Mouse (Mus musculus): ENCODE measurements at regions not wholly inside any gene's neighbourhood (a gene's known extent, or its start where the extent isn't known, plus 50 kb on each side); places are given as distances from the start of the nearest gene placed in this dataset.

DNA sequence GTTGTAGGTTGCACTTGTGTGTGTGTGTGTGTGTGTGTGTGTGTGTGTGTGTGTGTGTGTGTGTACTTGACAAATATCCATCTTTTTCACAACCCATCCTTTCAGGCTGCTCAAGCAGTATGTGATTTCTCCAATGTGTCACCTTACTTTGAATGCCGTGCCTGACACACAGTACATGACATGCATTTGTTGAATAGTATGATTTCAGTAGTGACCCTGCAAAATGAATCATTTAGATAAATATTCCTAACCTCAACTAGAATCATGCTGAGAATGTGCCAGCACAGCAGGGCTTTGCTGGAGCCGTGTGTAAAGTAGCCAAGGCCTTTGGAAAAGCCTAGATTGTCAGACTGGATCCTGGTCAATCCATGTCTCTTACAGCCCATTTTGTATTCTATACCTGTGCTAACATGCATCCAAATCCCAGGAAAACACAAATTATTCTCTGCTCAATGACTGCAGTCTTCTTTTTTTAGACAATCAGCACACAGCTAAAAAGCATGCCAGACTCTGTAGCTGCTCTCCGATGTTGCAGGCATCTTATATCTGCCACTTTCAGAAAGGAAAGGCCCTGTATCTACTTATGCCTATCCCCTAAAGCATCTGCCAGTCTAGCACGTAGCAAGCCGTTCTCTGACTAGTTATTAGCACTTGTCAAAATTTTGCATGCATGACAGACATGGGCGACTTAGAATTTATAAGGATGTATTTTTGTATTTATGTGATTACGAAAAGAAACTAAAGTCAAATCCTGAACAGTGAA is 60.0 kb upstream of the Gpr141 start:
- TF ChIP-seq POLR2A (IDR thresholded peaks at IDR 0.05; ENCODE audit: low read depth, low read length) (no peak), CTCF (conservative IDR thresholded peaks at IDR 0.05; ENCODE audit: insufficient read depth, insufficient read length, low read depth, low read length) (no peak)
- no peaks in the 10 kb centered on the region; the same call in 1 of the 2 replicates for H3K27me3 ChIP-seq (replicated peaks; ENCODE audit: control insufficient read depth, insufficient read depth, low read length)
- 88% methylated on average over 7 of the region's 7 CpGs for WGBS
- no peak overlapping the region for H3K27ac ChIP-seq (ENCODE audit: insufficient read depth, low read depth, low read length)
- H3K36me3 ChIP-seq (ENCODE audit: control insufficient read depth, insufficient read depth, low read length), result no peaks in the 10 kb centered on the region
- no peak overlapping the region for H3K4me3 ChIP-seq (ENCODE audit: insufficient read depth, low read depth, low read length)
- no peaks in the 10 kb centered on the region for H3K4me1 ChIP-seq (ENCODE audit: control insufficient read depth, insufficient read depth, low read length)
- DNase-seq, result no peak

- Histone ChIP-seq H3K4me3 (ENCODE audit: insufficient read depth, low read depth, low read length) (no peak overlapping the region), H3K27me3 (replicated peaks; ENCODE audit: control insufficient read depth, insufficient read depth, low read length) (no peaks in the 10 kb centered on the region; the same call in 1 of the 2 replicates), H3K27ac (ENCODE audit: insufficient read depth, low read depth, low read length) (no peak overlapping the region), H3K36me3 (ENCODE audit: control insufficient read depth, insufficient read depth, low read length) (no peaks in the 10 kb centered on the region), H3K4me1 (ENCODE audit: control insufficient read depth, insufficient read depth, low read length) (no peaks in the 10 kb centered on the region)
- WGBS, result 86% methylated on average over 4 of the region's 4 CpGs
- no peak for TF ChIP-seq POLR2A (IDR thresholded peaks at IDR 0.05; ENCODE audit: low read depth, low read length)
- no peak for TF ChIP-seq CTCF (conservative IDR thresholded peaks at IDR 0.05; ENCODE audit: insufficient read depth, insufficient read length, low read depth, low read length)
- no peak for DNase-seq
Observed at GRCm38 (mm10) chr13:19882889-19883288, 58.8 kb upstream of the Gpr141 start.

GRCm38 (mm10) chr13:19881772-19882171 is 57.7 kb upstream of the Gpr141 start:
- H3K36me3 ChIP-seq (ENCODE audit: control insufficient read depth, insufficient read depth, low read length), result no peaks in the 10 kb centered on the region
- H3K27me3 ChIP-seq (replicated peaks; ENCODE audit: control insufficient read depth, insufficient read depth, low read length), result no peaks in the 10 kb centered on the region
- no peak overlapping the region for H3K4me3 ChIP-seq (ENCODE audit: insufficient read depth, low read depth, low read length)
- no peak for DNase-seq
- TF ChIP-seq CTCF (conservative IDR thresholded peaks at IDR 0.05; ENCODE audit: insufficient read depth, insufficient read length, low read depth, low read length) (no peak), POLR2A (IDR thresholded peaks at IDR 0.05; ENCODE audit: low read depth, low read length) (no peak)
- WGBS, result 68% methylated on average over 5 of the region's 5 CpGs
- H3K4me1 ChIP-seq (ENCODE audit: control insufficient read depth, insufficient read depth, low read length), result no peaks in the 10 kb centered on the region
- no peak overlapping the region for H3K27ac ChIP-seq (ENCODE audit: insufficient read depth, low read depth, low read length)

DNA sequence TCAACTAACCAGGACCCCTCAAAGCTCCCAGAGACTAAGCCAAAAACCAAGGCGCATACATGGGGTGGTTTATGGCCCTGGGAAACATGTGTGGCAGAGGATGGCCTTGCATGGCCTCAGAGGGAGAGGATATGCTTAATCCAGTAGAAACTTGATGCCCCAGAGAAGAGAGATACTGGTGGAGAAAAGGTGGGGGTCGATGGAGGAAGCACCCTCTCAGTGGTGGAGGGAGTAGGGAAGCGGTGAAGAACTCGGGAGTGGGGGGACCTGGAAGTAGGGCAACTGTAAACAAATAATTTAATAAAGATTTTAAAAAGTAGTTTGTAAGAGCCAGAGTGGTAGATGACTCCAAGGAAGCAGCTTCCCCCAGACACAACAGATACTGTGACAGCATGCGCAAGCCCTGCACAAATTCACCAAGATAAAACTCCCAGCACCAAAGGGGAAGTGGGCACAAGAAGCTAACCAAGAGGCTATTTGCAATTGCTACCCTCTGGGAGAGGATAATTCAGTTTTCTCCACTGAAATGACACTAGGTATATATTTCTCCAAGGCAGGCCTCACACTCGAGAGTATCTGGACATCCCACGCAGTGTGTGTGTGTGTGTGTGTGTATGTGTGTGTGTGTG is 50.7 kb upstream of the Gpr141 start:
- no peaks in the 10 kb centered on the region for H3K4me1 ChIP-seq (ENCODE audit: control insufficient read depth, insufficient read depth, low read length)
- WGBS, result 69% methylated on average over 7 of the region's 7 CpGs
- no peak overlapping the region for H3K4me3 ChIP-seq (ENCODE audit: insufficient read depth, low read depth, low read length)
- TF ChIP-seq POLR2A (IDR thresholded peaks at IDR 0.05; ENCODE audit: low read depth, low read length), result no peak
- no peak for TF ChIP-seq CTCF (conservative IDR thresholded peaks at IDR 0.05; ENCODE audit: insufficient read depth, insufficient read length, low read depth, low read length)
- no peak for DNase-seq
- no peak overlapping the region for H3K27ac ChIP-seq (ENCODE audit: insufficient read depth, low read depth, low read length)
- no peaks in the 10 kb centered on the region for H3K36me3 ChIP-seq (ENCODE audit: control insufficient read depth, insufficient read depth, low read length)
- H3K27me3 ChIP-seq (replicated peaks; ENCODE audit: control insufficient read depth, insufficient read depth, low read length), result no peaks in the 10 kb centered on the region
